Mouse (Mus musculus): ENCODE results near the gene Zfp683.

Zfp683 gene

GRCm38 (mm10) chr4:134053538-134053937, at the start of gene Zfp683:
Zfp683 (plus strand) TSS chr4:134053838.
- no peak for DNase-seq (ENCODE audit: low spot score)

GRCm38 (mm10) chr4:134005581-134006358, 47.9 kb upstream of the Zfp683 start:
- no peak for DNase-seq (ENCODE audit: low spot score)

GRCm38 (mm10) chr4:134006845-134007244, 46.8 kb upstream of the Zfp683 start:
- DNase-seq (ENCODE audit: low spot score) = no peak

GRCm38 (mm10) chr4:134009709-134010108, 43.9 kb upstream of the Zfp683 start:
- peak; percentile 70 for DNase-seq (ENCODE audit: low spot score)

GRCm38 (mm10) chr4:134011450-134012414, 41.9 kb upstream of the Zfp683 start:
- peak; percentile 87 for DNase-seq (ENCODE audit: low spot score)

- DNase-seq (ENCODE audit: low spot score) = peak; percentile 56
Measured at GRCm38 (mm10) chr4:134012858-134013528, 40.6 kb upstream of the Zfp683 start.

- no peak for DNase-seq (ENCODE audit: low spot score)
Measured at GRCm38 (mm10) chr4:134016208-134016607, 37.4 kb upstream of the Zfp683 start.

GRCm38 (mm10) chr4:134016767-134017166, 36.9 kb upstream of the Zfp683 start:
- DNase-seq (ENCODE audit: low spot score) = peak; percentile 96

GRCm38 (mm10) chr4:134017201-134017865, 36.3 kb upstream of the Zfp683 start:
- DNase-seq (ENCODE audit: low spot score) = peak; percentile 80

- peak; percentile 82 for DNase-seq (ENCODE audit: low spot score)
Measured at GRCm38 (mm10) chr4:134018038-134018778, 35.4 kb upstream of the Zfp683 start.

GRCm38 (mm10) chr4:134018779-134019145, 34.9 kb upstream of the Zfp683 start, which contains the start of gene Lin28a:
Lin28a (minus strand) TSS chr4:134018841.
- DNase-seq (ENCODE audit: low spot score) = peak; percentile 89

GRCm38 (mm10) chr4:134019210-134019609, 34.4 kb upstream of the Zfp683 start:
- peak; percentile 96 for DNase-seq (ENCODE audit: low spot score)

- peak; percentile 87 for DNase-seq (ENCODE audit: low spot score)
Measured at GRCm38 (mm10) chr4:134019641-134020351, 33.8 kb upstream of the Zfp683 start.

- DNase-seq (ENCODE audit: low spot score) = peak; percentile 75
Measured at GRCm38 (mm10) chr4:134020621-134021020, 33.0 kb upstream of the Zfp683 start.

GRCm38 (mm10) chr4:134025802-134026201, 27.8 kb upstream of the Zfp683 start:
- DNase-seq (ENCODE audit: low spot score) = peak; percentile 86

GRCm38 (mm10) chr4:134035953-134036352, 17.7 kb upstream of the Zfp683 start:
- peak; percentile 68 for DNase-seq (ENCODE audit: low spot score)

- no peak for DNase-seq (ENCODE audit: low spot score)
Measured at GRCm38 (mm10) chr4:134041317-134042123, 12.1 kb upstream of the Zfp683 start.

- no peak for DNase-seq (ENCODE audit: low spot score)
Measured at GRCm38 (mm10) chr4:134043041-134043440, 10.6 kb upstream of the Zfp683 start.

GRCm38 (mm10) chr4:134047648-134048047, 6.0 kb upstream of the Zfp683 start:
- DNase-seq (ENCODE audit: low spot score) = no peak

Data from yolk sac, embryonic 10.5 days (tissue).